Mouse (Mus musculus): ENCODE data around the gene Capn7. TPM values are rescaled to one million over a fixed set of nuclear protein-coding genes. Genes with fewer than 3 reads are reported as not detected.

Gene Capn7
- total and polyA plus RNA-seq, 2 experiments from 2014 or later, result 51.4 to 71.3 TPM

GRCm38 (mm10) chr14:31406154-31406810, 69.8 kb downstream of the Capn7 start:
- no peak overlapping the region for H3K4me3 ChIP-seq (ENCODE audit: low read depth, low read length)
- no peak for TF ChIP-seq CTCF (IDR thresholded peaks at IDR 0.05; ENCODE audit: low read depth)
- no peak for DNase-seq
- H3K27ac ChIP-seq (ENCODE audit: low read depth, low read length), result no peak overlapping the region
- H3K4me2 ChIP-seq (ENCODE audit: low read depth), result no peak overlapping the region
- H3K4me1 ChIP-seq (ENCODE audit: insufficient read depth), result no peaks in the 10 kb centered on the region
- H3K36me3 ChIP-seq (ENCODE audit: insufficient read depth), result peaks cover 54% of the 10 kb centered on the region
- no peak for ATAC-seq
- WGBS, result 81% methylated on average over 12 of the region's 12 CpGs
- no peaks in the 10 kb centered on the region for H3K27me3 ChIP-seq (ENCODE audit: insufficient read depth, low read length)
- H3K9ac ChIP-seq, result no peak overlapping the region
- no peaks in the 10 kb centered on the region for H3K9me3 ChIP-seq (ENCODE audit: low read length)

GRCm38 (mm10) chr14:31407208-31407607, 70.8 kb downstream of the Capn7 start:
- Histone ChIP-seq H3K27me3 (ENCODE audit: insufficient read depth, low read length) (no peaks in the 10 kb centered on the region), H3K9me3 (ENCODE audit: low read length) (no peaks in the 10 kb centered on the region), H3K4me3 (ENCODE audit: low read depth, low read length) (no peak overlapping the region), H3K4me2 (ENCODE audit: low read depth) (no peak overlapping the region), H3K27ac (ENCODE audit: low read depth, low read length) (no peak overlapping the region), H3K9ac (no peak overlapping the region), H3K4me1 (ENCODE audit: insufficient read depth) (no peaks in the 10 kb centered on the region), H3K36me3 (ENCODE audit: insufficient read depth) (peaks cover 53% of the 10 kb centered on the region)
- WGBS, result 89% methylated on average over 15 of the region's 15 CpGs
- no peak for DNase-seq
- no peak for TF ChIP-seq CTCF (IDR thresholded peaks at IDR 0.05; ENCODE audit: low read depth)
- no peak for ATAC-seq

GRCm38 (mm10) chr14:31407911-31408604, 71.6 kb downstream of the Capn7 start:
- no peak overlapping the region for H3K4me3 ChIP-seq (ENCODE audit: low read depth, low read length)
- 87% methylated on average over 6 of the region's 6 CpGs for WGBS
- peaks cover 49% of the 10 kb centered on the region for H3K36me3 ChIP-seq (ENCODE audit: insufficient read depth)

GRCm38 (mm10) chr14:31408666-31409065, 72.2 kb downstream of the Capn7 start:
- no peak overlapping the region for H3K4me3 ChIP-seq (ENCODE audit: low read depth, low read length)
- no peak for TF ChIP-seq CTCF (IDR thresholded peaks at IDR 0.05; ENCODE audit: low read depth)
- H3K4me1 ChIP-seq (ENCODE audit: insufficient read depth), result no peaks in the 10 kb centered on the region
- no peak overlapping the region for H3K4me2 ChIP-seq (ENCODE audit: low read depth)
- WGBS, result 70% methylated on average over 8 of the region's 8 CpGs
- ATAC-seq (no peak), DNase-seq (no peak)
- no peaks in the 10 kb centered on the region for H3K9me3 ChIP-seq (ENCODE audit: low read length)
- no peak overlapping the region for H3K9ac ChIP-seq
- H3K27ac ChIP-seq (ENCODE audit: low read depth, low read length), result no peak overlapping the region
- peaks cover 47% of the 10 kb centered on the region for H3K36me3 ChIP-seq (ENCODE audit: insufficient read depth)
- H3K27me3 ChIP-seq (ENCODE audit: insufficient read depth, low read length), result no peaks in the 10 kb centered on the region

More at GRCm38 (mm10) chr14:31407911-31408604, 71.6 kb downstream of the Capn7 start:
- Histone ChIP-seq H3K9ac (no peak overlapping the region), H3K4me1 (ENCODE audit: insufficient read depth) (no peaks in the 10 kb centered on the region), H3K27ac (ENCODE audit: low read depth, low read length) (no peak overlapping the region), H3K9me3 (ENCODE audit: low read length) (no peaks in the 10 kb centered on the region), H3K27me3 (ENCODE audit: insufficient read depth, low read length) (no peaks in the 10 kb centered on the region), H3K4me2 (ENCODE audit: low read depth) (no peak overlapping the region)
- no peak for TF ChIP-seq CTCF (IDR thresholded peaks at IDR 0.05; ENCODE audit: low read depth)
- DNase-seq, result no peak
- ATAC-seq, result no peak

- no peaks in the 10 kb centered on the region for H3K27me3 ChIP-seq (ENCODE audit: insufficient read depth, low read length)
- peaks cover 40% of the 10 kb centered on the region for H3K36me3 ChIP-seq (ENCODE audit: insufficient read depth)
- H3K9me3 ChIP-seq (ENCODE audit: low read length), result no peaks in the 10 kb centered on the region
- no peak for ATAC-seq
- H3K27ac ChIP-seq (ENCODE audit: low read depth, low read length), result no peak overlapping the region
- no peak for DNase-seq
- H3K4me2 ChIP-seq (ENCODE audit: low read depth), result no peak overlapping the region
- WGBS, result 92% methylated on average over 9 of the region's 9 CpGs
- no peaks in the 10 kb centered on the region for H3K4me1 ChIP-seq (ENCODE audit: insufficient read depth)
- H3K9ac ChIP-seq, result no peak overlapping the region
- no peak for TF ChIP-seq CTCF (IDR thresholded peaks at IDR 0.05; ENCODE audit: low read depth)
- H3K4me3 ChIP-seq (ENCODE audit: low read depth, low read length), result no peak overlapping the region
Measured at GRCm38 (mm10) chr14:31410123-31410724, 73.8 kb downstream of the Capn7 start.

- DNase-seq (no peak), ATAC-seq (no peak)
- no peak overlapping the region for H3K27ac ChIP-seq (ENCODE audit: low read depth, low read length)
- H3K4me2 ChIP-seq (ENCODE audit: low read depth), result no peak overlapping the region
- peaks cover 37% of the 10 kb centered on the region for H3K36me3 ChIP-seq (ENCODE audit: insufficient read depth)
- no peak for TF ChIP-seq CTCF (IDR thresholded peaks at IDR 0.05; ENCODE audit: low read depth)
- no peak overlapping the region for H3K9ac ChIP-seq
- no peak overlapping the region for H3K4me3 ChIP-seq (ENCODE audit: low read depth, low read length)
- H3K4me1 ChIP-seq (ENCODE audit: insufficient read depth), result no peaks in the 10 kb centered on the region
- WGBS, result 87% methylated on average over 4 of the region's 4 CpGs
- H3K27me3 ChIP-seq (ENCODE audit: insufficient read depth, low read length), result no peaks in the 10 kb centered on the region
- H3K9me3 ChIP-seq (ENCODE audit: low read length), result no peaks in the 10 kb centered on the region
Measured at GRCm38 (mm10) chr14:31410737-31411136, 74.3 kb downstream of the Capn7 start.

- Histone ChIP-seq H3K9me3 (ENCODE audit: low read length) (no peaks in the 10 kb centered on the region), H3K4me3 (ENCODE audit: low read depth, low read length) (no peak overlapping the region), H3K9ac (no peak overlapping the region), H3K27ac (ENCODE audit: low read depth, low read length) (no peak overlapping the region), H3K27me3 (ENCODE audit: insufficient read depth, low read length) (no peaks in the 10 kb centered on the region), H3K4me2 (ENCODE audit: low read depth) (no peak overlapping the region), H3K36me3 (ENCODE audit: insufficient read depth) (peaks cover 20% of the 10 kb centered on the region), H3K4me1 (ENCODE audit: insufficient read depth) (no peaks in the 10 kb centered on the region)
- no peak for ATAC-seq
- DNase-seq, result no peak
- 88% methylated on average over 10 of the region's 10 CpGs for WGBS
- TF ChIP-seq CTCF (IDR thresholded peaks at IDR 0.05; ENCODE audit: low read depth), result no peak
Measured at GRCm38 (mm10) chr14:31412651-31413056, 76.2 kb downstream of the Capn7 start.

All from forebrain, postnatal 0 days (tissue).